Mouse (Mus musculus) cerebellum, adult 8-10 months (tissue): ENCODE data around the gene Mettl1.
"Not testable (repeated sequence)": the region's sequence is repeated elsewhere in the genome, so short reads cannot be mapped to it uniquely, and the experiment has no call there.

Experiments
- DNase-seq: peaks from one replicate; pipeline ENCODE4 v3.0.0; 2022

Mettl1 gene

DNA sequence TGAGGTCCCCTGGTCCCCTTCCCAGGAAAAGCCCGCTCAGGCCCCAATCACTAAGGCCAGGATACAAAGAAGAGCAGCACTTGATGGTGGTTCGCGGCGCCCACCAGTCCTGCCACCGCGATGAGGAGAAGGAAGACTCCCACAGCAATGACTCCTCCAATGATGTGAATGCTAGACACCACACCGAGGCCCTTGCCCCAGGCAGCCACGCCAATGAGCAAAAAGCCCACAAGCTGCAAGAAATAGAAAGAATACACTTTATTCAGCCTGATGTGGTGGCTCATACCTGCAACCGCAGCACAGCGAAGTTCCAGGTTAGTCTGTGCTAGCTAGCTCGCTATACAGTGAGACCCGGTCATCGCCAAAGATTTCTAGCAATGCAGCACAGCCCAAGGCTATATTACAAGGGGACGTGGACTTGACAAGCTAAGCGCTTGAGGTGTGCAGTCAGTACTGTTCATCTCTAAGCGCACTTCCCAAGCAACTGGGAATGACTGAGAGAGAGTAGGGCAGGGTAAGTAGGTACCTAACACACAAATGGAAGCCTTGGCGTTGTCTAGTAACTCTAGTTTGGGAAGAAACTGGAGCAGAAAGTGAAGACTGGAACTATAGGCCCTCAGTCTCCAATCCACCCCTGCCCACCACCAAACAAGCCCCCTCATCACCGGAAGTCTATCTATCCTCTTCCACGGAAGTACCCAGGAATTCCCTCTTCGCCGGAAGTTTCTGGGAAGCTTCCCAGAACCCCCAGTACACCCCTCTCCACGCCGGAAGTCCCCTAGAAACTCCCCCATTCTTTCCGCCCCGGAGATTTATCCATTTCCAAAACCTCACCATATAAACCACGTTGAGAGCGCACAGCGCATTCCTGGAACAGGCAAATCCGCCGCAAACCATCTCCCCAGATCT, 28.3 kb downstream of the Mettl1 start:
- no peak for DNase-seq

DNA sequence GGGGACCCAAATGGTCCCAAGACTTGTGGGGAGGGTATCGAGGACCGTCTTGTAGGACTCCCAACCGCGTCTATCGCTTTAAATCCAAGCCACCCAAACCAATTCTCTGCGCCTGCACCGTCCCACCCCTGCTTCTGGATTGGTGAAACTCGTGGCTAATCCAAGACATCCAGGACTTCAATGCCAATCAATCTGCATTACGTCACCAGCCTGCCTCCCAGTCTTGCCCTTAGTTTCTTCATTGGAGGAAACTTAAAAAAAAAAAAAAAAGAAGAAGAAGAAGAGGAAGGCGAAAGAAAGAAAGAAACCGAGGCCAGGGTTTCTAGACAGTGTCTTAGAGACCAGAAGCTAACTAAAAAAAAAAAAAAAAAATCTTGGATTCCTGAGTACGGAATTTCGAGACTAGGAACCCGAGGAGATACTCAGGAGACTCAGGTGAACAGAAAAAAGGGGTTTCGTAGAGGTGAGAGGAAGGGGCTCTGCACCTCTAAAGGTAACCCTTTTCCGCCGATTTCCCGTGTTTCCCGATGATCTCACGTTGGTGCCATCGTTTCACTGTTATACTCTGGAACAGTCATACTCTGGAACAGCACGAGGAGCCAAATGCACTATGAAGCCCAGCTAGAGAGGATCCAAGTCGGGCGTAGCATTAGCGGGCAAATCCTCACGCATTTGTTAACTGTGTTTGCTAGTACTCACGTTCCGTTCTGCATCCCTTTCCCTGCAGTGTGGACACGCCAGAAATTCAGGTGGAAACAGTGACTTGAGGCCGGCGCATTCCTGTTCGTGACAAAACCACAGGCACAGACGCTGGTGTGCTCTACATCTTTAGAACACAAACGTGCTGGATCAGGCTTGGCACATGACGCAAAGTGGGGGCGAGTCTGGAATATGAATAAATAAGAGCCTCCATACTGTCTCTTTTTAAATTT, 29.2 kb downstream of the Mettl1 start, which contains the start of gene Tspan31:
TSS of gene Tspan31 (minus strand) at position 75 of the 932 bp plus-strand sequence.
- peak; percentile 87 for DNase-seq

DNA sequence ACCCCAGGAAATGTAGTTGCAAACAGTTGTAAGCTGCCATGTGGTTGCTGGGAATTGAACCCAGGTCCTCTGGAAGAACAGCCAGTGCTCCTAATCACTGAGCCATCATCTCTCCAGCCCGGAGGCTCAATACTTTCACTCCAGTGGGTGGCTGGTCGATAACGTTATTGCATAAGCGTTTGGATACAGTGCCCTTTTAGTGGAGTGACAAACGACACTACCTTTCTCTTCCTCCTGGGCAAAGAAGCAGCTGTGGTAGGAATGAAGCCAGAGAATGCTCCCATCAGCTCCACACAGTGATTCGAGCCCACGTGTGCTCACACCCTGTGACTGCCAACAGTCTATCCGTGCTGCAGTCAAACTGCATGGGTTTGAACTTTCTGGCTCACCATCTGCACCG, 30.0 kb downstream of the Mettl1 start:
- no peak for DNase-seq

DNA sequence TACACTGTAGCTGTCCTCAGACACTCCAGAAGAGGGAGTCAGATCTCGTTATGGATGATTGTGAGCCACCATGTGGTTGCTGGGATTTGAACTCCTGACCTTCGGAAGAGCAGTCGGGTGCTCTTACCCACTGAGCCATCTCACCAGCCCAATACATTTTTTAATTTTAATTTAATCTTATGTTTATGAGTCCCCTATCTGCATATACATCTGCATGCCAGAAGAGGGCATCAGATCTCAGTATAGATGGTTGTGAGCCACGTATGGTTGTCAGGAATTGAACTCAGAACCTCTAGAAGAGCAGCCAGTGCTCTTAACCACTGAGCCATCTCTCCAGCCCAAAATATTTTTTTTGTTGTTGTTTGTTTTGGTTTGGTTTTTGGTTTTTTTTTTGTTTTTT, 31.1 kb downstream of the Mettl1 start:
- DNase-seq = not testable (repeated sequence)

DNA sequence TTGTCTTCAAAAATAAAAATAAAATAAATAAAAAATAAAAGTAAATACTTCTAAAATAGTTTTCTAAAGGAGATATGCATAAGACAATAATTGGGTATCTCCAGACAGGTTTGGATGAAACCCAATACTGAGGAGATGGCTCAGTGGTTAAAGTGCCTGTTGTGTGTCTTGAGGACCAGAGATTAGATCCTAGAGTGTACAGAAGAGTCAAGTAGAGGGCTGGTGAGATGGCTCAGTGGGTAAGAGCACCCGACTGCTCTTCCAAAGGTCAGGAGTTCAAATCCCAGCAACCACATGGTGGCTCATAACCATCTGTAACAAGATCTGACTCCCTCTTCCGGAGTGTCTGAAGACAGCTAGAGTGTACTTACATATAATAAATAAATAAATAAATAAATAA, 31.8 kb downstream of the Mettl1 start:
- DNase-seq = not testable (repeated sequence)

DNA sequence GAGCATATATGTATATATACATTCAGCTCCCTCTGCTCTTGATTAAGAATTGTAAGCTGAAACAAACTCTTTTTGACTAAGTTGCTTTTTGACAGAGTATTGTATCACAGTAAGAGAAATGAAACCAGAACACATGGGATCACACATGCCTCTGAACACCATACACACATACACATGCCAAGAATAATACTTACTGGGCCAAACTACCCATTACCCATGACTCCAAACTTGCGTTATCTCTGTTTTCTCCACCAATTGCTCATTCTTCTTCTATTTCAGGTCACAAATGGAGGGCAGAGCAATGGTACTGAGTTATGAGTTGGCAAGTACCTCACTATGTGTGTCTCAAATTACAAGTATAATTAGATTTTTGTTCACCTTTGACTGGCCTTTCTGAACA, 32.8 kb downstream of the Mettl1 start:
- no peak for DNase-seq

DNA sequence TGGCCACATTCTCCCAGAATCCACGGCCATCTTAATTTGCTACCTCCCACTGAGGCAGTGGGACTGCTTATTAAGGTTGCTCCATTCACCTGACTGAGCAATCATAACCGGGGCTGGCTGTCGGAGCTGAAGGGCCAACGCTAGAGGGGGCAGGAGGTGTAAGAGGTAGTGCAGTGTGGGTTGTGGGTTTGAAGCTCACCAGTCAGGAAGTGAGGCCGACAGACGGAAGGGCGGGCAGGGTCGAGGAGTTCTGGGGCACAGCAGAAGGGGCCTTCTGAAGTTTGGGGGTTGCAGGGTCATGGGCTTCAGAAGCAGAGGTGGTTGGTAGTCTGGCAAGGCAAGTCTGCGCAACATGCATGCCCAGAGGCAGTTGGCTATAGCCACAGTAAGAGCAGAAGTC, 33.9 kb downstream of the Mettl1 start, which contains the start of gene Agap2:
TSS of gene Agap2 (plus strand) at position 205 of the 400 bp plus-strand sequence.
- no peak for DNase-seq

DNA sequence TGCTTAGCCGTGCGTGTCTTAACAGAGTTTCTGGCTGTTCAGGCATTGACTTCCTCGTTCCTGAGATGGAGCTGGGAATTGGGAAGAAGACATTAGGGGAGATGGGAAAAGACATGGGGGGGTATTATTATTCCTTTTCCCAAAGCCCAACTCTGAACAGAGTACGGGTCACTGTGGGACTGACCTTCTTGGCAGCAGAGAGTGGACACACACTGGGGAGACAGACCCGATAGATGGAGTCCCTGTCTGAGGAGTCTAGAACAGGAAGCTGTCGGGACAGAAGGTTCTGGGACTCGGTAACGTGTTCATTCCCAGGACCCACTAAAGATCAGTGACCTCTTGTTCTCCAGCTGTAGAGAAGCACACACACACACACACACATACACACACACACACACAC, 34.4 kb downstream of the Mettl1 start:
- DNase-seq = no peak

DNA sequence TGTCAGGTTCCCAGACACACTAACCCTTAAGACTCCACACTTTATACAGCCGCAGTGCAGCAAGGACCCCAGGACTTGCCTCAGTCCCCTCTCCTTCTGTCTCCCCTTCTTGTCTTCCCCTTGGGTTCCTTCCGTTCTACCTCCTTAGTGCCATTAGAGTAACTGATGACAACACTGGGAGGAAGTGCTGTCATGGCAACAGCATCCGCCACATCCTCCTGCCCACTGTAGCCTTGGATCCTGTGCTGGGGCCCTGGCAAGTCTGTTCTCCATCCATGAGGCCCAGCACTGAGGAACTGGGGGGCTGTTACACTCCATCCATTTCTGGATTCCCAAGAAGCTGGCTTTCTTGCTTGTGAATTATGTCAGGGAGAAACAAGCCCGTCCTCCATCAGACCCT, 34.9 kb downstream of the Mettl1 start:
- DNase-seq = no peak

DNA sequence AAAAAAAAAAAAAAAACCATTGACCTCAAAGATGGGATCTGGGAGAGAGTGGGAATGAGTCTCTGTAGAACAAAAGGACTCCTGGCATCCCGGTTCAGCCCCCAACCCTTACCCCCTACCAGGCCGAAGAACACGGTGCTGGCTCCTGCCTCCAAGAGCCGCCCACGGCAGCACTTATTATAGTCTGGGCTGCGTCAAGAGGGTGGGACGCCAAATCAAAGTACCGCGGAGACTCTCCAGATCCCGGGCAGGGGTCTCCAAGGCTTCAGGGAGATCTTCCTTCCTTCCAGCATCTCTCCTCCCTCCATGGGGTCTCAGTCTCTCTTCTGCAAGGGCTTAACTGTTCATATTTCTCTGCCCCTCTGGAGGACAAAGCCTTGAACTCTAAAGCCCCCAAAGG, 36.3 kb downstream of the Mettl1 start:
- no peak for DNase-seq

DNA sequence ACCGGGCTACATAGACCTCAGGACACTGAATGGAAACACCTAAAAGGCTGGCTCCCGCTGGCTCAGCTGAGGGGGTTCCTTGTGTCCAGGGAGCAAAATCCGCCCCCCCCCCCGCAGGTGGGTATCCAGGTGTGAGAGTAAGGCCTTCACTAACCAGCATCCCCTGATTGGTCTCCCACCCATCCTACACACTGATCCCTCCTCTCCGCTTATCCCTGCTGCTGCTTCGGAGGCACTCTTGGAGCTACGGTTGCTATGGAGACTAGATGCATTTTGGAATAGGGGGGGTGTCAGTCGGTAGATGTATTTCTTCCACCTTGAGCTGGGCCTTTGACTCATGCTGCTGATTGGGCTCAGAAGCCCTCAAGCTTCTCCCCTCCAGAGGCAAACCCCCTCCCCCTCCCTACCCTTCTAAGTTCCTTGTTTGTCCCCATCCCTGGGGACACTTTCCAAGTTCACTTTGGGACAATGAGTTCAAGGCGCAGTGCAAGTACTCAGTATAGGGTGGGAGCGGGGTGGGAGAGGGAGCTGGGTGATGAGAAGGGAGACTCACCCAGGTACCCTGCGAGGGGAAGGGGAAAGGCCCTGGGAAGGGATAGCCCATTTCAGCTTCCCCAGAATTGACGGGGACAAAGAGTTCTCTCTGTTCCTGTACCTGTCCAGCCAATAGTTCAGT, 36.9 kb downstream of the Mettl1 start:
- DNase-seq = no peak

DNA sequence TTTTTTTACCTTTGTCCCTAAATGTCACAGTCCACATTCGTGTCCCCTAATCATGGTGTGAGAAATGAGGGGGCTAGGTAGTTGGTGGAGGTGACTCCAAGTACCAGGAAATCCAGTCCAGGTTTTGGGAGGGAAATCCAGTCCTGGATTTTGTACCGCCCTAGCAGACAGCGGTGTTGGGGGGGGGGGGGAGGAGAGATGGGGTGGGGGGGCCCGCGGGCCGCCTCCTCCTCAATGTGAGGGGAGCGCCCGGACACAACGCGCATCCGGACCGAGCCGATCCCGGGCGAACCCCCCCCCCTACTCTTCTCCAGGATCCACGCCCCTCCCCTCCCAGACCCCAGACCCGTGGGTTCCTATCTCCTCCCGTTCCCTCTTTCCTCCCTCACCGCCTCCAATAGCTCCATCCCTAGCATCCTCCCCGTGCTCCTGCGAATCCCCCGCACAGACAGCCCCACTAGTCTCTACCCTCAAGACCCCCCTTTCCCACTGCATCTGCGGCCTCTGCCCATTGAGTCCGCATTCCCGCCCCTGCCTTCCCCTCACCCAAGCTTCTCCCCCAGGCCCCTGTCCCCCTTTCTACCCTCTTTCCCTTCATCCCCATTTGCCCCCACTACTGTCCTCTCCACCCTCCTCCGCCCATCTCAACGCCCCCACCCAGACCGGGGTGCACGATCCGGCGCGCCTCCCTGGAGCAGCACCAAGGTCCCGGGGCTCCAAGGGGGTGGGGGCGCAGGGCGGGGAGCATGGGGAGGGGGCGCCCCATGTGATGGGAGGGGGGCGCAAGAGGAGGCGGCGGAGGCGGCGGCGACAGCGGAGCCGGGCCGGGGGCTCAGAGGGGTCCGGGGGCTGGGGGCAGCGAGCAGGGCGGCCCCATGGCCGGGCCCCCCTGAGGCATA, 37.7 kb downstream of the Mettl1 start:
- peak; percentile 76 for DNase-seq

DNA sequence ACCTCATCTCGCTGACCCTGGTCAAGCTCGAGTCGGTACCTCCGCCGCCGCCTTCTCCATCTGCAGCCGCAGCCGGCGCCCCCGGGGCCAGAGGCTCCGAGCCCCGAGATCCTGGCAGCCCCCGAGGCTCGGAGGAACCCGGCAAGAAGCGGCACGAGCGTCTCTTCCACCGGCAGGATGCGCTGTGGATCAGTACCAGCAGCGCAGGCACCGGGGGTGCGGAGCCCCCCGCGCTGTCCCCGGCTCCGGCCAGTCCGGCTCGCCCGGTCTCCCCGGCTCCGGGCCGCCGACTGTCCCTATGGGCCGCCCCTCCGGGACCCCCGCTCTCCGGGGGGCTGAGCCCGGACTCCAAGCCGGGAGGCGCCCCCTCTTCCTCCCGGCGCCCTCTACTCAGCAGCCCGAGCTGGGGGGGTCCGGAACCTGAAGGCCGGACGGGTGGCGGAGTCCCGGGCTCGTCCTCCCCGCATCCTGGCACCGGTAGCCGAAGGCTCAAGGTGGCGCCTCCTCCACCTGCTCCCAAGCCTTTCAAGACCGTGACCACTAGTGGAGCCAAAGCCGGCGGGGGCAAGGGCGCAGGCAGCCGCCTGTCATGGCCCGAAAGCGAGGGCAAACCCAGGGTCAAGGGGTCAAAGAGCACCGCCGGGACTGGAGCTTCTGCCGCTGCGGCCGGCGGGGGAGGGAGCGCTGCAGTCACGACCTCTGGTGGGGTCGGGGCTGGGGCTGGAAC, 38.6 kb downstream of the Mettl1 start:
- DNase-seq = peak; percentile 67

DNA sequence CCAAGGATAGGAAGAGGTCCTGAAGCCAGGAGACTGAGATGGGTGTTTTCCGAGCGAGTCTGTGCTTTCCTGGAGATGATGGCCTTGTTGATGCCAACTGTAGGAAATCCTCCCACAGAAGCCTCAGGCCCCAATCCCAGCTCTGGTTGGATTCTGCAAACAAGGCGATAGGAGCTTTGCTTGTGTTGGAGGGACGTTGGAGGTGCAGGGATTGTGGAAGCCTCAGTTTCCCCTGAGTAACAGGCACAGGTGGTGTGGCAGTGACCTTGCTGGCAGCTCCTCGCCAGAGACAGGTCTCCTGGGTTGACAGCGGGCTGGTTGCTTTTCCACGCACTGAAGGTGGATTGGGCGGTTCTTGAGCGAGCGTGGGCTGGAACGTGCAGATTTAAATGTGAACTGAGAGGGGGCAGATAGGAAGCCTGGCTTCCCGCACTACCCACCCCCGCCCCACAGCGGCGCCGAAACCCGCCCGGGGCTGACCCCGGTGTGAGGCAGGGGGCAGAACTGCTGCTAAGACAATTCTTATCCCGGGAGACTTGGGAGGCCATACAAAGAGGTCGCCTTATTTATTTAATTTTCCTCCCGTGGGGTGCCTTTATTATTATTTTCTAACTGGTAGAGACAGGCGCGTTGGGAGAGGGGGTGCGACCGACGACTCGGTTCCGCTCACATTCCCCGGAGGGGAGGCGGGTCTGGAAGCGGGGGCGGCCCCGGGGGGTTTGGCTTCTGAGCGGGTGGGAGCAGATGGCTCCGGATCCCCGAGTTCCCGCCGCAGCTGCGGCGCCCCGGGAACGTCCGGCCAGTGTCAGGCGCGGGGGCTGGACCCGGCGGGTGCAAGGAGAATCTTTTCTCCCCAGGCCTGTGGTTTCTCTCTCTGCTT, 39.9 kb downstream of the Mettl1 start:
- DNase-seq = peak; percentile 72

DNA sequence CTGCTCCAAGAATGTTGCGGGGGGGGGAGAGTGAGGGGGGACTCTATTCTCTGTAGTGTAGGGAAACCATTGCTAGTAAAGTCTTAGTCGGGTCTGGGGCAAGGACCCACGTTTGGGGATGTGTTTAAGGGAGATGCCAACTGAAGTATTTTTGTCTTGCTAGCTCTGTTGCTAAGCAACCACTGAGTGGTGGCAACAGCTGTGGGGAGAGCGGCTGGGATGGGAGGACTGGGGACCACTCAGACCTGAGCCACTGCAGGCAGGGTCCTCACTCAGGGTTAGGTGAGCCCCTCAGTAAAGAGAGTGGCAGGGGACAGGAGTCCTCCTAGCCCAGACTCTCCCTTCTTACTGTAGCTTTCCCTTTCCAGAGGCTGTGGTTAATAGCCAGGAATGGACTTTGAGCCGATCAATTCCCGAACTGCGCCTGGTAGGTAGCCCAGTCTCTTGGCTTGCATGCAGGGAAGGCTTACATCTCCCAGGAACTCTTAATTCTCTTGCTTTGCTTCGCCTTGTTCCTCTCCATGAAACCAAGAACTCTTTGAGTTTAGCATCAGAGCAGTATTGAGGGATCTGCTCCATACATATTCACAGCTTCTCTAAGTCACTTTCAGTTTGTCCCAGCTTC, 40.9 kb downstream of the Mettl1 start:
- no peak for DNase-seq

DNA sequence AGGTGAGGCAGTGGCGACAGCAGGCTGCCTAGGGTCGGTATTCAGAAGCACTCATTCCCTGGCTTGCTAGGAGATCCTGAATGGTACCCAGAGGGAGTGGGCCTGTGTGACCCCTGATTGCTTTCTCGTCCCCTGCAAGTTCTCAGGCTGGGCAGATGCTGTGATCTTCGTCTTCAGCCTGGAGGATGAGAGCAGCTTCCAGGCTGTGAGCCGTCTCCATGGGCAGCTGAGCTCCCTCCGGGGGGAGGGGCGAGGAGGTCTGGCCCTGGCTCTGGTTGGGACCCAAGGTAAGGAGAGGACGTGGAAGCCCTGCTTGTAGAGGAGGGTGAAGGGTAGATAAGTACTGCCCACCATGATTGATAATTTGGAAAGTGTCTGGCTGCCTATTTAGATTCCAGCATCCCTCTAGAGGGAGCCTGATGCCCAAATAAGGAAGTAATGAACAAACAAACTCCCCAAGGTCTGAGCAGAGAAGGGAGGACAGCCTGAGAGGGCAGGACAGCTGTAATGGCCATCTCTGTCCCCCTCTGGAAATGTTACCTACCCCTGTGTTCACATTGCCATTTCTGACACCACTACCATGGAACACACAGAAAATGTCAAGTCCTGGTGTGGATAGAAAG, 42.2 kb downstream of the Mettl1 start:
- no peak for DNase-seq

DNA sequence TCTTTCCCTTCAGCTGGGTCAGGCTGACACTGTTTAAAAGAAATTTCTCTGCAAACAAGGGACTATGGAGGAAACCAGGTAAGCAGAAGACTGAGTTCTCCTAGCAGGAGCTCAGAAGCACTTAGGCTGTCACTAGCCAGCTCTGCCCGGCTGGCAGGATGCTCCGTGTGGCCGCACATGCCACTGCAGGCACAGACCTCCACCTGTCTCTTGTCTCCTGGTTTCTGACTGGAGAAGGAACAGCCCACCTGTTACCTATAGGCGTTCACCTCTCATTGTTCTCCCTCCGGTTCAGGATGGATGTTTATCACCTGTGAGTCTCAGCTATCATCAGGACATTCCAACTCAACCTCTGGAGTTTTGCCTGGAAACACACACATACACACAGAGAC, 42.7 kb downstream of the Mettl1 start:
- DNase-seq = no peak

DNA sequence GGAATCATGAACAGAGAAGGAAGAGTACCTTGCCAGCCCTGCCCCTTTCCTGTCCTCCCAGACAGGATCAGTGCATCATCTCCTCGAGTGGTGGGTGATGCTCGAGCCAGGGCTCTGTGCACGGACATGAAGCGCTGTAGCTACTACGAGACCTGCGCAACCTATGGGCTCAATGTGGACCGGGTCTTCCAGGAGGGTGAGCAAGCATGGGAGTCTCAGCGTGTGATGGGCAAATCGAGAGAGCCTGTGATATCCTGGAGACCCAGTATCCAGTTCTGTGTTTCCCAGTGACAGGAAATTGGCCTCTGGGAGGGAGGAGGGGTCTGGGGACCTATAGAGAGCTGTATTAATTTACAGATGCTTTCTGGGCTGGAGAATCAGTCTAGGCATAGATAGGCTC, 43.8 kb downstream of the Mettl1 start:
- no peak for DNase-seq

DNA sequence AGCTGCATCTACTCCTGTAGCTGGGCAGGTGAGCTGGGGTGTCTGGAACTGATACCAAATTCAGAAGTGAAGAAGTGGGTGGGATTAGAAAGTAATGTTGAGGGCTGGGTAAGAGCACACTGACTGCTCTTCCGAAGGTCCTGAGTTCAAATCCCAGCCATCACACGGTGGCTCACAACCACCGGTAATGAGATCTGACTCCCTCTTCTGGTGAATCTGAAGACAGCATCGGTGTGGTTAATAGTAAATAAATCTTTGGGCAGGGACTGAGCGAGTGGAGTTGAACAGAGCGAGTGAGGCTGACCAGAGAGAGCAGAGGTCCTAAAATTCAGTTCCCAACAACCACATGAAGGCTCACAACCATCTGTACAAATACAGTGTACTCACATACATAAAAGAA, 44.4 kb downstream of the Mettl1 start:
- no peak for DNase-seq
